Mouse (Mus musculus) fibroblast of lung, adult 2 months (primary cell): Measurements from ENCODE around the gene Gm10778.

ENCODE experiments used
- DNase-seq: peaks from one replicate; pipeline ENCODE4 v3.0.0-alpha.2; 2011; ENCODE audit warnings: low read depth

The Gm10778 gene

DNA sequence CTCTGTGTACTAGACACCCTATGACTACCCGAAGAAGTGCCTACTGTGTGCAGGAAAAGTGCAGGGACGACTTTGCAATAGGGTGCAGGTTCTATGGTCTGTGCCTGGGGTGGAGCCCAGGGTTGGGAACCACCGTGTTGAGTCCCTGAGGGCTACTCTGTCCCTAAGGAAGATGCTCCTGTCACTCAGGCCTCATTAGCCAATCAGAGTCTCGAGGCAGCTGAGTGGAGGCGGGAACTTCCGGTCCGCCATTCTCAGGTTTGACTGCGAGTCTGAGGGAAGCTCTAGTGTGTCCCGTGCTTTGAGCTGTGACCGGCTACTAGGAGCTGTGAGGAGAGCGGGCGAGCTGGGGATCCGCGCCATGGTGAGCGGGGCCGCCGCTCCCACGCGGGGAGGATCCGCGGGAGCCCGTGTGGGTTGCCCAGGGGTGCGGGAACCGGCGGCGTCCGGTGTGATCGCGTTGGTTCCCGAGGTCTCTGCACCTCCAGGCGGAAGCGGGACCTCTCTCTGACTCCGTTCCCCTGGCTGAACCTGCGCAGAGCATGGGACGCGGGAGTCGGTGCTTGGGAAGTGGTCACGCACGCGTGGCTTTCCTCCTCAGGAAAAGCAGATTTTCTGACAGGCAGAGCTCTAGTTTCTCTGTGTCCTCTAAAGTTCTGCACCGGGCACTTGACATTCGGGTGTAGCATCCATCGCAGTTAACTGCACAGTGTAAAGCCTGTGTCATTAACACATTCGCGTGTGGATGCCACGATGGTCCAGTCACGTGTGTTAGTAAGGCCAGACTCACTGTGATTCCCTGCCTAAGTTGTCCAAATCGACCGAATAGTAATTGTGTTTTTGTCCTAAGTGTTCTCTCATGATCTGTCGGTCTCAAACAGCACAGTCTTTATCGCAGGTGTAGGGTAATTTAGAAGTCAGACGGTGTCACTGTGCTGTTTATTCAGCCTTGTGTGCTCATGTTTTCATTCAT is at the start of gene Gm10778:
TSS of gene Gm10778 (plus strand) at position 257 of the 973 bp plus-strand sequence.
- peak; percentile 78 for DNase-seq

DNA sequence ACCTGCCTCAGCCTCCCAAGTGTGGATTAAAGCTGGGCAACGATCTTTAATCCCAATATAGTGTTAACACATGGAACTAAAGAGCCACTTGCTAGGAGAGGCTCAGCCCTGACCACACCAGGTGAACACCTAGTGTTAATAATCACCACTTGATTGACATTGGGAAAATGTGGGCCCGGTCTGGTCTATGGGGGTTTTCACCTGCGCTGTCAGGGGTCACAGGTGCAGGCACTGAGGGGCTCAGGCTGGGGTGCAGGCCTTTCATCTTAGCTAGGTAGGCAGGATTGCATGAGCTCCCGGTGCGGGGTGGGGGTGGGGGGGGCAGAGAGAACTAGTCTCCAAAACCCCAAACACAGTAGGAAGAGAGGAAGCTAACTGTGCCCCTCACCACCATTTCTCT is 49.2 kb upstream of the Gm10778 start:
- DNase-seq = no peak

DNA sequence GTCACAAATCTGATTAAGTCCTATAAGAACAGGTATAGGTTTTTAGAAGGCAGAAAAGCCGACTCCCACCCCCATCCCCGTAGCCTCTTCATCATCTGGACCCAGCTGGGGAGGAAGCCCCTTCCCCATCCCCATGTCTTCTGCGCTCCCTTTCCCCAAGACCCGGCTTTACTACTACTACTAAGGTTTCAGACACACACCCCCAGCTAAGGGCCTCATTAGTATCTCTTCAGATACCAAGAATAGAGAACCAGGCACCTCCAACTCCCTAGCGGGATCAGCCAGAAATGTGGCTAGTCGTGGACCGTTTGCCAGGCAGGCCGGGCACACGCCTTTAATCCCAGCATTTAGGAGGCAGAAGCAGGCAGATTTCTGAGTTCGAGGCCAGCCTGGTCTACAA is 48.8 kb upstream of the Gm10778 start:
- DNase-seq = no peak

DNA sequence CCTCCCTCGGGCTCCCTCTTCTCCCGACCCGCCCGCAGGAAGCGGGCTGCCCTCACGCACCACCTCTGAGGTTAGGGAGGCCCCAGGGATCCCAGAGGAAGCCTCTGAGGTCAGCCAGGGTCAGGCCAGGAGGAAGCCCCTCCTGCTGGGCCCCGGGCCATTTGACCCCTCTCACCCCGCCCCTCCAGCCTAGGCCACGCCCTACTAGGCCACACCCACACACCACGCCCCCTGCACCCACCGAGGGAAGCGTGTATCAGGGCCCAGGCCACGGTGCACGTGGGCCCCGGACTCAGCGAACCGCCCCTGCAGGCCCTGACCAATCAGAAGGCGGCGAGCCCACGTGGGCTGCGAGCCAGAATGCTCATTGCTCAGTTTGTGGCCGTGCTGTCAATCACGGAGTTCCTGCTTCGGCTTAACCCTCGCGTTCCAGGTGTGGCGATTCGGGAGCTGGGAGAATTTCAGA is 48.1 kb upstream of the Gm10778 start, which contains the start of gene Tle6:
TSS of gene Tle6 (minus strand) at position 336 of the 466 bp plus-strand sequence.
- DNase-seq = peak; percentile 76

DNA sequence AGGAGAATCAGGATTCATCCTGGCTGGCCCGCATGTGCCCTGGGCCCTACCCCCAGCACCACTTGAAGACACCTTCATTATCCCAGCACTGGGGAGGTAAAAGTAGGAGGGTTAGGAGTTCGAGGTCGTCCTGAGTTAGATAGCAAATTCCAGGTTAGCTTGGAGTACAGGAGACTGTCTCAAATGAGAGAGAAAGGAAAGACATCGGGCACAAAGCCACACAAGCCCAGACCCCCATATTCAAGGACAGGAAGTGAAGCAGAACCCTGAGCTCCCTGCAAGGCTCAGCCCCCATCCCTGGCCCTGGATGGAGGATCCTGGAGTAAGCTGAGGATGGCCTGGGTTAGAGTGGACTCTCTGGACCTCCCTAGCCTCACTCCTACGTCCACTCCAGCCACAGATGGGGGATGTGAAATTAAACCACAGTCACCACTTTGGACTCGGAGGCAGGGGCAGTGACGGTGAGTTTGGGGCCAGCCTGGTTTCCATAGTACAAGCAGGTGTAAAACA is 47.4 kb upstream of the Gm10778 start:
- no peak for DNase-seq

DNA sequence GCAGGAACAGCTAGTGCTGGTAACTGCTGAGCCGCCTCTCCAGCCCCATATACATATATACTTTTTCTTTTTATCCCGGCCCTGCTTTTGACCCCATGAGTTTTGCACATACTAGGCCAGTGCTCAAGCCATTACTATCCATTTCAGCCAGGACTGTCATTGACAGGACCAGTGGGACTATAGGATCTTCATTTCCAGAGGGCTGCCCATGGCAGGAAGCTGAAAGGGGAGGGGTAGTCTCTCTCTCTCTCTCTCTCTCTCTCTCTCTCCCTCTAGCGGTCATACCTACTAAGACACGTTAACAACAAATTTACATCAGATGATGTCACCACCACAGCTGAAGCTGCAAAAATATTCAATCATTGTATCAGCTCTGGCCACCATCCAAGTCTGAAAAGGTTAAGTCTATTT is 46.1 kb upstream of the Gm10778 start:
- no peak for DNase-seq

DNA sequence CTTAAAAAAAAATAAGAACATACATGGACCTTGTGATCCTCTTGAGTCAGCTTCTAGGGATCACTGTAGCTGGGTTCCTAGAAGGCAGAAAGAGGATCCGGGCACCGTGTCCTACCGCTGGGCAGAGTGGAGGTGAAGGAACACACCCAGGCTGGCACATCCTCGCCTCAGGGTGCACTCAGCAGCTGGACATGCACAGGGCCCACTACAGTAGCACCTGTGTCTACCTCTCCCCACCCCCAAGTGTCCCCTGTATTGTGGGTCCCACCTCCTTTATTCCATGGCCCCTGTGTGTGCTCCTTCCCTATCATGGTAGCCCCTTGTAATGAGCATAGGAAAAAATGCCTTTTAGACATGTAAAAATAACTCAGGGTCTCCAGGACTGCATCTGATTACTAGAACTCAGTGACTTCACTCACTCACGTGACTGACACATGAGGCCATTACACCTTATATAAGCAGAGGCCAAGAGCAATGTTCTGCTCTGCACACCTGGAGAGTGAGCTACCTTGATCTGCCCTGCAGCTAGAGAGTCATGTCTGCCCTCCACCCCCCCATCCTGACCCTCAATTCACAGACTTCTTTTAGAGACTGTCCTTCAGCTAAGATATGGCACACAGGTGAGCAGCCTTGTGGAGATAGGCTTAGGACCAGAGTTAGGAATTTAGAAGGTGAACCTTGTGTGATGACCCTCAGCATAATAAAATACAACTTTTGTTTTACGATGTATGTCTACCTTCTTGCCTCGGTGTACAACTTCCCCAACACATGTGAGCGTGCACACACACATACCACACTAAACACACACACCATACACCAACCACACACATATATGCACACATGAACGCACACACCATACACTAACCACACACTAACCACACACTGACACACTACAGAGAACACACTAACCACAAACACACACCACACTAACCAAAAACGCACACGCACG is 44.6 kb upstream of the Gm10778 start:
- no peak for DNase-seq

DNA sequence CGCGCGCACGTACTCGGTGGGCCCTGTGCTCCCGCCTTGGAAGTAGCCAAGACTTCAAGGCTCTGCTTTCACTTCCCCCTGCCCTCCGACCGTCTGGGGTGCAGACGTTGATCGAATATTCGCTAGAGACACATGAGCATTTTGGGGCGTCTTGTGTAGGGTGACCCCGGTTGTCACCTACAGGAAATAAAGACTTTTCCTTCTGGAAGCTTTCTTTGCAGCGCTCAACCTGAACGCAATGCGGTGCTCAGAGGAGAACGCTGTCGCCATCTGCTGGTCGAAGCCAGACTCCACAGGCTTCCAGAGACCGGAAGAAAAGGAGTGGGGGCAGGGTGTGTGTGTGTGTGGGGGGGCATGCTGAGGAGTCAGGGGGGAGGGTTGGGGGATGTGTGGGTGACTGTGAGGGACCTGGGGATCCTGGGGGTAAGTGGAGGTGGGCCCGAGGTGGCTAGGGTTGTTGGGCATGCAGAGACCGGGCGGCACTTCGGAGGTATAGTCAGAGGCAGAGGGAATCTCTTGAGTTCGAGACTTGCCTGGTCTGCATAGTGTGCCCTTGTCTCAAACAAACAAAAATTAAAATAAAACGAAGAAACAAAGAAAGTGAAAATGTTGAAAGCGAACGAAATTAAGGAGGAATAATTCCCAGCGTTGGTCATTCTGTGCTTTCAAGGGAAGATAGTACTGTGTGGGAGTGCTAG is 43.7 kb upstream of the Gm10778 start:
- DNase-seq = no peak

DNA sequence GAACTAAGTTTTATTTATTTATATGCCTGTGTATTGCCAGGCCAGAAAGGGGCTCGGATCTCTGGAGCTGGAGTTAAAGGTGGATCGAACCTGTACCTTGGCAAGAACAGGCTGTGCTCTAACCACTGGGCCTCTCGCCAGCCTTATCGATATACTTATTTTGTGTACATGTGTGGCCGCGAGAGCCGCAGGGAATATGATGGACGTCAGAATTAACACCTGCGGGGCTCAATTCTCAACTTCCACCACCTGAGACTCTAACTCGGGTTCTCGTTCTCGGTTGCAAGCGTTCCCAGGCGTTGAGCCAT is 43.2 kb upstream of the Gm10778 start:
- DNase-seq = no peak

DNA sequence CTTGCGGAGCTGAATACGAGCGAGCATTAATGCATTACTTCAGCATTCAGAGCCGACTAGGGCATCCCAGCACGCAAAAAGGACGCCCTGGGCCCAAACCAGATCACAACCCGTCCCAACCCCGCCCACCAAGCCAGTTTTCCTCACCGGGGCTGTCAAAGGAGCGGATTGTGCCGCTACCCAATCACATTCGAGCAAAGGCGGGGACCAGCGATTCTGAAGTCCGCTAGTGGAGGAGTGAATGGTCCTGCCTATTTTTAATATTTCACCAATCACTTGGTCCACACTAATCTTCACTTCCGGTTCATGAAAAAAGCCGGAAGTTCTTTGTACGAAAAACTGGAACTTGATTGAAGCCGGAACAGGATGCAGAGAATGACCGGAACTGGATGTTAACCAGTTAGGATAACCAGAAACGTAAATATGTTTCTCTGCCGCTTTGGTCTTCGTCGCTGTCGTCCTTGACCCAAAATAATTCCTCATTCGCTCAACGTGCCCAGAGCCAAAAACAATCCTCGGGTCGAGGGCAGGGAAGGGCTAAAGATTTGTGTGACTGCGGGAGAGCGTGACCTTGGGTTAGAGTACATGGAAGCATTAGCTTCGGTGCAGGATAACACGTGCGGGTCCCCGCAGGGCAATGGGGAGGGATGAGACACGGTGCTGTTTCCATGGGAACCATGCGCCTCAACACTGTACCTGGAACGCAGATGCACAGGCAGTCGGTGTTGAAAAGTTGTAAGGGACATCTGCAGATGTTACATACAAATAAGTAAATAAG is 42.7 kb upstream of the Gm10778 start, which contains the start of gene BC025920:
TSS of gene BC025920 (plus strand) at position 297 of the 778 bp plus-strand sequence.
- peak; percentile 97 for DNase-seq

DNA sequence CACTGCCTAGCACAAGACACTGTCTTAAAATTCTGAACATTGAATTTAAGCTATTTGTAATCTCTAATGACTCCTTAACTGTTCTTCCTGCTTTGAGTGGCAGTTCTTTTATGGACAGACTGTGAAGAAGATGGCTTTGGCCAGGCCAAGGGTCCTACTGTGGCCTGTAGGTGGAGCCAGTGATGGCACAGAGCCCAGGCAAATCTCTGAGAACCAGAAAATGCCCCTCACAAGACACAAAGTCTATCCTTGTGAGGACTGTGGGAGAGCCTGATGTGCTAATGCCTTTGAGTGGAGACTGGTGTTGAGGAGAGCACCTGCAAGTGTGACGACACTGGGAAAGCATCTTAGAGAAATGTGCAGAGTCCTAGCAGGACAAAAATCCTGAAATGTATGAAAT is 40.6 kb upstream of the Gm10778 start:
- DNase-seq = no peak

DNA sequence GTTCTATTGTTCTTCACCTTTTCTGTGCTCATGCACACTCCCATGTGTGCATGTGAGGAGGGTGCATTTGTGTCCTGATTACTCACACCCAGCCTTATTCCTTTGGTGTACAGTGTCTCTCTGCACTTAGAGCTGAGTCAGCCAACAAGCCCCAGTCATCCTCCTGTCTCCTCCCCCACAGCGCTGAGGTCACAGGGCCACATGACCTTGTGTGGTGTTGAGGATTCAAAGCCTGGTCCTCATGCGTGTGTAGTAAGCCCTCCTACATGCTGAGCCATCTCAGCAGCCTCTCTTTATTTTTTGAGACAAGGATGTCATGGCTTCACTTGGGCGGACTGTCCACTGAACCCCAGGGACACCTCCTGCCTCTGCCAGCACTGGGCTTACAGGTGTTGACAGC is 36.1 kb upstream of the Gm10778 start:
- no peak for DNase-seq

DNA sequence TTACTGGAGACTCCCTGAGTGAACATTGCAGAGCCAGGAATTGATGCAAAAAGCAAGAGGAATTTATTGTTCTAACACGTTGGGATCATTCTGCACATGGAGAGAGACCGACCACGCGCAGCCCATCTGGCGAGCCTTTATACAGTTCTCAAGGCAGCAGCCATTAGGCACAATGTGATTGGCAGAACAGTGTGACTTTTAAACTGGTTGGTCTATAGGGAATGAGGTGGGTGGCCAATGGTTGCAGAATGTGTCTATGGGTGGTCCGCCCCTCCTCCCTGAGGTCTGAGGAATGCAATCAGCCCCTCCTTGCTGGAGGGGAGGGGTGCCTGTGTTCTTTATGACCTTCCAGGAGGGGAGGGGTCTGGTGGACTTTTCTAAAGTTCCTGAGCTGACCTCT is 33.4 kb upstream of the Gm10778 start:
- no peak for DNase-seq

DNA sequence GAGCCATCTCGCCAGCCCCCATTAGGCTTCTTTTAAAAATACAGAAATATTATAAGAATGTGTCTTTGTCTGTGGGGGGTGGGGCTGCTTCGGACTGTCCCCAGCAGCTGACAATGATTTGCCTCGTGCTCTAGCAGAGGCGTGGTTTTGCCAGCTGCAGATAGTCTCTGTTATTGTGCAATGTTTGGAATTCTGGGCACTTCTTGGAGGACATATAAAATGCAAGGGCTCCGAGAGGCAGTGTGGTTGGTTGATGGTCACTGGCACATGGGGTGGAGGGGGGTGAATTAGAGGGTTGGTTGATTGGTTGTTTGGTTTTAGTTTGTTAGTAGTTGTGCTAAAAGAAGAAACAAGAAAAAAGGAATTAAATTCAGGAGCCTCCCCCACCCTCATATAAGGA is 28.9 kb upstream of the Gm10778 start:
- no peak for DNase-seq

DNA sequence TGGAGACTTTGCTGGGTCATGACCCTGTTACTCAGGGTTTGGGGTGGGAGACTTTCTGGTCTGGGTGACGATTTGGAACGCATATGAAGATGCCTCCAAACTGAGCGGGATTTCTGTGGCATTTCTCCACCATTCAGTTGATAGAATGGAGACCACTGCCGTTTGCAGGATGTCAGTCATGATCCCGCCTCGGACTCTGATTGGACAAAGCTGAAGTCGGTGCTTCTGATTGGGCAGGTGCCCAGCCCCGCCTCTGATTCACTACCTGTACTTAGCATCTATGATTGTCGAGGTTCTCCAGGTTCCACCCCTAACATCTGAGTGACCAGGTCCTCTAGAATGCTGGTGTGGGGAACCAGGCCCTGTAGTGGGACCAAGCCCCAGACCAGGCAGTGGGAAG is 28.1 kb upstream of the Gm10778 start:
- DNase-seq = no peak

DNA sequence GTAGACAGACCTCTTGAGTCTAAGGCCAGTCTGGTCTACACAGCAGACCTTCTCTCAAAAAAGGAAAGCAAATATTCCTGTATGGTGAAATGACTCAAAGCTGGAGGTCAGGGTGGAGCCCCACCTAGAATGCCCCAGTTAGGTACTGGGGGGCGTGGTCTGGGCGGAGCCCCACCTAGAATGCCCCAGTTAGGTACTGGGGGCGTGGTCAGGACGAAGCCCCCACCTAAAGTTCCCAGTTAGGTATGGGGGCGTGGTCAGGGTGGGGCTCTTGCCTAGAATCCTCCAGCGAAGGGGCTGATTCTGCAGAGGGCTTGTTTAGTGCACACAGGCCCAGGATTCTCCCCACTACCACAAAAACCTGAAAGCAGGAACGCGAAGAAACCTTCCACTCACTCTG is 25.4 kb upstream of the Gm10778 start:
- no peak for DNase-seq

DNA sequence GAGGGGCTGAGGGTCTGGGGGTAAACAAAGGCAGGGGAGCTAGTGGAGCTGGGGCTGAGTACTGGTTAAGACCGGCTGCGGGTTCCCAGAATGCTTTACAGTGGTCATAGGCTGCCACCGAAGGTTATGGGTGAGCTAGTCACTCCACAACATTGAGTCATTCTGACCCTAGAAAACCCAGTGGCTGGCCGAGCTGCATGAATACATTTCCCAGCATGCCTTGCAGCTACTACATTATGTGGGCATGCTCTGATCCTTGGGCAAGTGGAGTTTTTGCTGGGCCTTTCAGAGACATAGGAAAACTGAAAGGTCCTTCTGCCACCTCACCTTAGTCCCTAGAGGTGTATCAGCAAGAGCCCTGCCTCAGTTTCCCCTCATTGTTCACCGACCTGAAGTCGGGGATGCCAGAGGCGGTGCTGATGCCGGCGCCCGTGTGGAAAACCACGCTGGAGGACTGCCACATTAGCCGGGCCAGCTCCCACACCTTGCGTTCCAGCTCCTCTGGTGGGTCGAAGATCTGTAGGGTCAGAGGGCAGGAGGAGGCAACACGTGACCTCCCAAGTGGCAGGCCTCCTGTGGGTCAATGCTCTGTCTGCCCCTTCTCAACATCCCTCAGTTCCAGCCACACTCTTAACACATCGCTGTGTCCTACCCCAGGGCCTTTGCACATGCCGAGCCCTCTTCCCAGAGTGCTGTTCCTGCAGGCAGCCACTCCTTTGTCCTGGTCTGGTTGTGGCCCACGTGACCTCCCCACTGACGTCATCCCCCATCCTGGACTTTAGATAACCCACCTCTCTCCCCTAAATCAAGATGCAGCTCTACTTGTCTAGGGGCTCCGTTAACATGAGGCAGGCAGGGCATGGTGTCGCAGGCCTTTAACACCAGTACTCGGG is 22.5 kb upstream of the Gm10778 start:
- DNase-seq = no peak

DNA sequence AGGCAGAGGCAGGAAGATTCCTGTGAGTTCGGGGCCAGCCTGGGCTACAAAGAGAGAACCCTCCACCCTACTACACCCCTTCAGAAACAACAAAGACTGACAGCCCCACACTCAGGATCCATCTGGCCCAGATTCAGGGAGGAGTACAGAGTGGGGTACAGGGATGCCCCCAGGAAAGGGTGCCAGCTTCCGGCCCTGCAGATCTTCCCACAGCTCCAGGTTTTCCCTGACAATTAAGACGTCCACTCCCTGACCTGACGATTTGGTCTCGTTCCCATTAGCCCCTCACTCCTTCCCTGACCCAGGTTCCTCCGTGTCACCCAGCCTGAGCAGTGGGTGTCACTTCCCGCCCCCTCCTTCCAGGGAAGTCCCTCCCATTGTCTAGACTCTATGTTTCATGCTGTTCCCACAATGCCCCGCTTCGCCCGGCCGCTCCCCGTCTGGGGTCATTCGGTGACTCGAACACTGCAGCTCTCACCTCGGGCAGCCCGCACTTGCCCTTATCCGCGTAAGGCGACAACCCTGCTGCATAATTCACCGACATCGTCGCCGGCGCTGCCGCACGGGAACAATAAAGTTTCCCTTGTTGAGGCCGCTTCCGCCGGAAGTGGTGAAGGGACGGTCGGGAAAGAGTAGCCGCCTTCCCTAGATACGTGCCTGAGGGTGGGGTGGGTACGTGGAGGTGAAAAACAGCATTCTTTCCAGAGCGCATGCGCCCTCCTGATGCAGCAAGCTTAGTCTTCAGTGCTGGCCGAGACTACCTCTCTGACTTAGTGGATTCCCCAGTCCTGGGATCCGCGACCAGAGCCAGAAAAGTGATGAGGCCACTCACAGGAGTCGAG is 21.6 kb upstream of the Gm10778 start, which contains the start of gene Sirt6:
TSS of gene Sirt6 (minus strand) at position 804 of the 842 bp plus-strand sequence.
- DNase-seq = peak; percentile 84

DNA sequence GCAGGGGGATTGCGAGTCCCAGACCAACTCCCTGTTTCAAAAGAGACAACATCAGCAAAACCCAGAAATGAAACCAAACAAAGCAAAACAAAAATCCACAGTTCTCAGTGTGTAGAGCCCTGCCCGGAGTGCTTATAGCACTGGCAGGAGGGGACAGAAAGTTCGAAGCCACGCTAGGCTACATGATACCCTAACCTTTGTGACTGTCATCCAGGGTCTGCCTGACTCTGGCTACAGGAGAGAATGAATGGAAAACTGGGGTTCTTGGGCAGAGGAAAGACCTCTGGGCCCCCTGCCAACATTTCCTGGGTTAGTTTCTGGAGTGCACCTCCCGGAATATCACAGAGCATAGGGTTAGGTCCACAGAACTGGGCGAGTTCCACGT is 21.0 kb upstream of the Gm10778 start:
- no peak for DNase-seq
